Mouse (Mus musculus) spleen, postnatal 10 days (tissue): ENCODE results near the gene Slc9a3r2.

Source experiments
- DNase-seq, 2 experiments: peaks; one replicate each; pipeline ENCODE4 v3.0.0; 2021 to 2022; ENCODE audit warnings: low spot score in 2 of 2

Gene Slc9a3r2

DNA sequence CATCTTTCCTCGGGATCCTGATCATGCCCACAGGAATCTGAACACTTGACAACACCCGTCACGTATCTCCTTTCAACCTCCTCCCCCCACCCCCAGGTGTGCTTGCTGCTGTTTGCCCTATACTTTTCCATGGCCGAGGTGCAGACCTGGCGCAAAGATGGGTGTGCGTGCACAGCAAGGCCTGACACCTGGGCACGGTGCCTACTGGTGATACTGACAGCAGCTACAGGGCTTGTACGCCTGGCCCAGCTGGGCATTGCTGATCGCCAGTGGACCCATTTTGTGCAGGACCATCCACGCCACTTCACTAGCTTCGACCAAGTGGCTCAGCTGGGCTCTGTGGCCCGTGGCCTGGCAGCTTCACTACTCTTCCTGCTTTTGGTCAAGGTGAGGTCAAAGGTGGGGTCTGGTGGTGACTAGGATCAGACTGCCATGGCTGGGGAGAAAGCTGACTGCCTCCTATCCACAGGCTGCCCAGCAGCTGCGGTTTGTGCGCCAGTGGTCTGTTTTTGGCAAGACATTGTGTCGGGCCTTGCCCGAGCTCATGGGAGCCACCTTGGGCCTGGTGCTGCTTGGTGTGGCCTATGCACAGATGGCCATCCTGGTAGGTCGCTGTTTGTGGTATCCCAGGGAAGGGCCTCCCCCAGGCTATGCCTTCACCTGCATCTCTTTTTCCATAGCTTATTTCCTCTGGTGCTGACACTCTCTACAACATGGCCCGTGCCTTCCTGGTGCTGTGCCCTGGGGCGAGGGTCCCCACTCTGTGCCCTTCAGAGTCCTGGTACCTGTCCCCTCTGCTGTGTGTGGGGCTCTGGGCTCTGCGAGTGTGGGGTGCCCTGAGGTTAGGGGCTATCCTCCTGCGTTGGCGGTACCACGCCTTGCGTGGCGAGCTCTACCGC lies 55.9 kb downstream of the Slc9a3r2 start:
- no peak for DNase-seq

DNA sequence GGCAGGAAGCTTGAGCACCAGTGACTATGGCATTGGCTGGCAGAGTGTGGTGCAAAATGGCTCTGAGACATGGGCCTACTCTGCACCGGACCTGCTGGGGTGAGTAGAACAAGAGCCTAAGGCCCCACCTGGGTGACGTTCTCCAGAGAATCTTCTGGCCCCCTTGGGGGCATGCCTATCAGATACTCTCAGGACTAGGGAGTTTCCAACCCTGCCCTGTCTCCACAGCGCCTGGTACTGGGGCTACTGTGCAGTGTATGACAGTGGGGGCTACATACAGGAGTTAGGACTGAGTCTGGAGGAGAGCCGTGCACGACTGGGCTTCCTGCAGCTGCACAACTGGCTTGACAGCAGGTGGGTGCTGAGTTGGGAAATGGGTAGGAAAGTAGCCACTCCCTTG lies 56.9 kb downstream of the Slc9a3r2 start:
- no peak for DNase-seq

DNA sequence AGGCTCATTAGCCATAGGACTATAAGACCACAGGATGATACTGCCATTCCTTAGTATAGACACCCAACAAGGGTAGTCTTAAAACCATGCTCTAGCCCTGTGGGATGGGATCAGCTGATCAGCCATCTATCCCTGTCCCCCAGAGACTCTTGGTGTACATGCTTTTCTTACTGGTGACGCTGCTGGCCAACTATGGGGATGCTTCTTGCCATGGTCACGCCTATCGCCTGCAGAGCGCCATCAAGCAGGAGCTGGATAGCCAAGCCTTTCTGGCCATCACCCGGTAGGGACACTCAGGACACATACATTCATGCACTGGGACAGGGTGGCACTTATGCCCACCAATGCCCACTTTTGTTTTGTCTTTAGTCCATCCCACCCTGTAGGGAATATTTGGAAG lies 58.4 kb downstream of the Slc9a3r2 start:
- no peak for DNase-seq

DNA sequence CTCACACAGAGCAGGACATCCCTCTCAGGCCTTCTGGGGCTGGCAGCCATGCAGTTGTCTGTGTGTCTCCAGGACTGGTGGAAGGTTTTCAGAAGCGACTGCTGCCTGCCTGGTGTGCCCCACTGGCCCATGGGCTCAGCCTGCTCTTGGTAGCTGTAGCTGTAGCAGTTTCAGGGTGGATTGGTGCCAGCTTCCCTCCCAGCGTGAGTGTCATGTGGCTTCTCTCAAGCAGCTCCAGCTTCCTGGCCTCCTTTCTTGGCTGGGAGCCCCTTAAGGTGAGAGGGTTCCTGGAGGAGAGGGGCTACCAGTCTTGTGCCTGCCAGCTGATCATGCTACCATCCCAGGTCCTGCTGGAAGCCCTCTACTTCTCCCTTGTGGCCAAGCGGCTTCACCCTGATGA lies 59.2 kb downstream of the Slc9a3r2 start:
- DNase-seq: no peak
